Mouse (Mus musculus) spleen, postnatal 4 days (tissue): ENCODE data around the gene Evx2.

Experiments used
- DNase-seq, 2 experiments: peaks; one replicate each; pipeline ENCODE4 v3.0.0; 2022; ENCODE audit warnings: low spot score in 2 of 2

Evx2 gene

GRCm38 (mm10) chr2:74681594-74682531 is 22.5 kb upstream of the Evx2 start:
- DNase-seq = peak in 1 of 2 experiments; percentile 60

GRCm38 (mm10) chr2:74680561-74681398 is 21.4 kb upstream of the Evx2 start:
- peak in 1 of 2 experiments; percentile 58 for DNase-seq

GRCm38 (mm10) chr2:74679980-74680379 is 20.6 kb upstream of the Evx2 start:
- peak in 1 of 2 experiments; percentile 58 for DNase-seq

- peak in 1 of 2 experiments; percentile 51 for DNase-seq
These were observed 20.2 kb upstream of the Evx2 start for GRCm38 (mm10) chr2:74679596-74679971.

GRCm38 (mm10) chr2:74678891-74679595 is 19.7 kb upstream of the Evx2 start, which contains the start of gene Hoxd11:
Gene Hoxd11 (plus strand): TSS chr2:74679557.
- DNase-seq = peak in 1 of 2 experiments; percentile 56

GRCm38 (mm10) chr2:74677106-74677505 is 17.7 kb upstream of the Evx2 start:
- no peak for DNase-seq

GRCm38 (mm10) chr2:74676376-74677052 is 17.2 kb upstream of the Evx2 start:
- no peak for DNase-seq

GRCm38 (mm10) chr2:74675666-74676282 is 16.4 kb upstream of the Evx2 start:
- no peak for DNase-seq

- DNase-seq = no peak
These were observed 15.7 kb upstream of the Evx2 start, which contains the start of gene Hoxd12 for GRCm38 (mm10) chr2:74674881-74675665. Gene Hoxd12 (plus strand): TSS chr2:74675013.

- DNase-seq = no peak
These were observed 14.6 kb upstream of the Evx2 start for GRCm38 (mm10) chr2:74673835-74674425.

- peak in 1 of 2 experiments; percentile 69 for DNase-seq
These were observed 13.4 kb upstream of the Evx2 start for GRCm38 (mm10) chr2:74672481-74673362.

GRCm38 (mm10) chr2:74671847-74672246 is 12.5 kb upstream of the Evx2 start:
- DNase-seq = no peak

- DNase-seq = no peak
These were observed 11.4 kb upstream of the Evx2 start for GRCm38 (mm10) chr2:74670632-74671188.

- no peak for DNase-seq
These were observed 10.4 kb upstream of the Evx2 start for GRCm38 (mm10) chr2:74669650-74670235.

GRCm38 (mm10) chr2:74669230-74669578 is 9.8 kb upstream of the Evx2 start:
- DNase-seq = no peak

- DNase-seq = peak in 1 of 2 experiments; percentile 61
These were observed 9.2 kb upstream of the Evx2 start for GRCm38 (mm10) chr2:74668370-74669229.

GRCm38 (mm10) chr2:74667842-74668357 is 8.5 kb upstream of the Evx2 start, which contains the start of gene Hoxd13:
Gene Hoxd13 (plus strand): TSS chr2:74668310.
- DNase-seq = no peak
